Mouse (Mus musculus) thymus, postnatal 14 days (tissue): ENCODE measurements around the gene Alg10b.
"Not testable (repeated sequence)": the region's sequence is repeated elsewhere in the genome, so short reads cannot be mapped to it uniquely, and the experiment has no call there.

Experiments
- DNase-seq: peaks from one replicate; pipeline ENCODE4 v3.0.0; 2021

Alg10b gene

GRCm38 (mm10) chr15:90223969-90224750 lies at the start of gene Alg10b:
Gene Alg10b (plus strand): TSS chr15:90224311.
- peak; percentile 84 for DNase-seq

GRCm38 (mm10) chr15:90183108-90183507 lies 41.0 kb upstream of the Alg10b start:
- not testable (repeated sequence) for DNase-seq

GRCm38 (mm10) chr15:90183511-90183910 lies 40.6 kb upstream of the Alg10b start:
- DNase-seq = no peak

GRCm38 (mm10) chr15:90184743-90185142 lies 39.4 kb upstream of the Alg10b start:
- DNase-seq = no peak

- no peak for DNase-seq
Measured at GRCm38 (mm10) chr15:90189477-90189876, 34.6 kb upstream of the Alg10b start.

GRCm38 (mm10) chr15:90213946-90214345 lies 10.2 kb upstream of the Alg10b start:
- no peak for DNase-seq

- DNase-seq = peak; percentile 42
Measured at GRCm38 (mm10) chr15:90214913-90215312, 9.2 kb upstream of the Alg10b start.

- DNase-seq = peak; percentile 56
Measured at GRCm38 (mm10) chr15:90225058-90225575, 1.0 kb downstream of the Alg10b start.

- DNase-seq = no peak
Measured at GRCm38 (mm10) chr15:90237657-90238056, 13.5 kb downstream of the Alg10b start.

GRCm38 (mm10) chr15:90244081-90244480 lies 20.0 kb downstream of the Alg10b start:
- DNase-seq = no peak

GRCm38 (mm10) chr15:90249694-90250093 lies 25.6 kb downstream of the Alg10b start:
- no peak for DNase-seq

- DNase-seq = no peak
Measured at GRCm38 (mm10) chr15:90282876-90283275, 58.8 kb downstream of the Alg10b start.
